8 mouse cellular contexts compared by ENCODE assay signal in the genomic region with DNA sequence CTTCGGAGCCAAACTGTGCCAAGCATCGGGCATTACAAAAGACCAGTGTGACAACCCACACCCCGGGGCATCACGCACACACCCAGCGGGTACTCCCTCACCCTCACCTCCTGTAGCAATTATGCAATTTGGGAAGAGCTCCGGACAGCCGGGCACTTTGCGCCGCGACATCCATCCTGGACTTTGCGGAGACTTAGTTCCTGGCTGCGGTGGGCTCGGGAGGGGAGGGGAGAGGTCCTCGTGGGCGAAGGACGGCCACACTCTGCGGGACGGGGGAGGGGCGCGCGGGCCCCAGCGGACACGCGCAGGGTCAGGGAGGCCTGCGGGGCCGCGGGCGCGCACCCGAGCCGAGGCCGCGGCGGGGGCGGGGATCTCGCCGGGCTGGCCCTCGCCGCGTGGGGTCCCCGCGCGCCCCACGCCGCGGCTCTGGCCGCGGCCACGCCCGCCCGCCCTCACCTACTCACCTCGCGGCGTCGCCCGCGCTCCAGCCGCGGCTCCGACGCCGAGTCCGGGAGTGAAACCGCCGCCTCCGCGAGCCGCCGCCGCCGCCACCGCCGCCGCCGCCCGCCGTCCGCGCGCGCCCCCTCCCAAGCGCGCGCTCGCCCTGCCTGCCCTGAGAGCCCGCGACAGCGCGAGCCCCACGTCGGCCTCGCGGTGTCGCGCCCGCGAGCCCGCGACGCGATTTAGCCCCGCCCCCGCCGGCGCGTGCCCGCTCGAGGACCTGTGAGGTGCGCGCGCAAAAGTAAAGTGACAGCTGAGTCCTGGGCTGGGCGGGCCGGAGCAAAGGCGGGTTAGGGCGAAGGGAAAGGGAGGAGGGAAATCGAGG. TPM values are rescaled to one million over a fixed set of nuclear protein-coding genes. Genes with fewer than 3 reads are reported as not detected.
DNase-seq lines count a peak whose midpoint lies in the region; ATAC-seq lines count a peak whose summit lies in the region.

No protein-coding gene starts in this region.

- intact Hi-C loops in gastrocnemius, postnatal 14 days (cut with DNase I; ENCODE audit: low total_unique reads), result no loop called here

- DNase-seq in adipocyte (ENCODE audit: low spot score), result peak; percentile 88
- peak; percentile 94 for DNase-seq in gastrocnemius, postnatal 14 days
- peak; percentile 76 for DNase-seq in induced T-regulatory cell, adult 2 months (ENCODE audit: low read depth)
- peak; percentile 73 to 88 for DNase-seq in left cerebral cortex, adult 8-10 months (ENCODE audit: low spot score in 2 of 2)
- peak; percentile 88 to 90 for DNase-seq in right cerebral cortex, adult 2 months (ENCODE audit: low spot score in 2 of 2)
- DNase-seq in urinary bladder, postnatal 10 days (ENCODE audit: low spot score), result peak; percentile 66

- ATAC-seq in common myeloid progenitor, adult 5-6 weeks (replicated peaks; ENCODE audit: low read depth, poor library complexity, severe bottlenecking), result peak; percentile 89
- peak; percentile 88 for ATAC-seq in megakaryocyte, adult 5-6 weeks (ENCODE audit: poor library complexity, severe bottlenecking)

RNA-seq across cellular contexts. Expression of a gene that starts 0.7 kb away (rescaled TPM):
- 14.0 and 14.8 TPM in 2 replicates for total RNA-seq in common myeloid progenitor, adult 5-6 weeks (2017)
- total RNA-seq in gastrocnemius, postnatal 14 days (2021), result 10 to 100 TPM; 11.9 to 14.9 TPM
- 100 to 1,000 TPM; 154 to 182 (median 170) TPM for total RNA-seq in left cerebral cortex, adult 8-10 months (2022)
- total RNA-seq in megakaryocyte, adult 5-6 weeks (2015), result 4.3 and 5.1 TPM in 2 replicates
- 4.8 and 5.4 TPM in 2 replicates for total RNA-seq in megakaryocyte, adult 5-6 weeks (2017)

Comparison
In these comparisons a context has a peak if more than half of its experiments do, and no peak if none do; other contexts are left out.
1. Peak in every context shown above with its lines: DNase-seq and ATAC-seq.